Mouse (Mus musculus) lung, postnatal 4 days (tissue): ENCODE measurements around the gene Crygb.
"Not testable (repeated sequence)": the region's sequence is repeated elsewhere in the genome, so short reads cannot be mapped to it uniquely, and the experiment has no call there.

Experiments used
- DNase-seq, 2 experiments: peaks; one replicate each; pipeline ENCODE4 v3.0.0; 2021

Gene Crygb

GRCm38 (mm10) chr1:65067842-65068241 lies 14.2 kb downstream of the Crygb start:
- DNase-seq = no peak

- no peak for DNase-seq
These were observed 17.9 kb downstream of the Crygb start for GRCm38 (mm10) chr1:65064201-65064600.

GRCm38 (mm10) chr1:65063352-65063751 lies 18.7 kb downstream of the Crygb start, which contains the start of gene Crygd:
Gene Crygd (minus strand): TSS chr1:65063452.
- no peak for DNase-seq

- DNase-seq = no peak
These were observed 29.9 kb downstream of the Crygb start for GRCm38 (mm10) chr1:65052140-65052539.

GRCm38 (mm10) chr1:65051696-65052095 lies 30.4 kb downstream of the Crygb start:
- no peak for DNase-seq

- not testable (repeated sequence) for DNase-seq
These were observed 31.1 kb downstream of the Crygb start, which contains the start of gene Cryge for GRCm38 (mm10) chr1:65050952-65051351. Gene Cryge (minus strand): TSS chr1:65051149.

GRCm38 (mm10) chr1:65048781-65049180 lies 33.3 kb downstream of the Crygb start:
- DNase-seq = peak; percentile 16 to 34

GRCm38 (mm10) chr1:65046401-65047109 lies 35.5 kb downstream of the Crygb start:
- DNase-seq = peak in 1 of 2 experiments; percentile 25

GRCm38 (mm10) chr1:65043433-65043832 lies 38.7 kb downstream of the Crygb start:
- no peak for DNase-seq

GRCm38 (mm10) chr1:65041837-65042236 lies 40.3 kb downstream of the Crygb start:
- DNase-seq = no peak

GRCm38 (mm10) chr1:65040806-65041205 lies 41.3 kb downstream of the Crygb start:
- peak in 1 of 2 experiments; percentile 36 for DNase-seq

- no peak for DNase-seq
These were observed 42.4 kb downstream of the Crygb start for GRCm38 (mm10) chr1:65039679-65040078.

GRCm38 (mm10) chr1:65037542-65037941 lies 44.5 kb downstream of the Crygb start:
- no peak for DNase-seq

- no peak for DNase-seq
These were observed 46.6 kb downstream of the Crygb start for GRCm38 (mm10) chr1:65035513-65035912.

- no peak for DNase-seq
These were observed 49.4 kb downstream of the Crygb start, which contains the start of gene Akr1cl for GRCm38 (mm10) chr1:65032641-65033040. Gene Akr1cl (minus strand): TSS chr1:65032759.
